Mouse (Mus musculus) kidney, adult 2 months (tissue): ENCODE measurements around the gene Abca16.

Source experiments
- CTCF ChIP-seq: fragments of 200-500 bp; conservative IDR thresholded peaks from 2 replicates; pipeline ENCODE4 v1.5.1; 2011; ENCODE audit warnings: low read depth, mild to moderate bottlenecking, control low read depth, low read length, moderate library complexity, mixed read lengths; ENCODE audit not compliant: insufficient read depth, insufficient read length
- POLR2A ChIP-seq: fragments of 200-500 bp; IDR thresholded peaks from one replicate; pipeline ENCODE4 v1.6.1; 2011; ENCODE audit warnings: low read depth, low read length, control low read depth

DNA sequence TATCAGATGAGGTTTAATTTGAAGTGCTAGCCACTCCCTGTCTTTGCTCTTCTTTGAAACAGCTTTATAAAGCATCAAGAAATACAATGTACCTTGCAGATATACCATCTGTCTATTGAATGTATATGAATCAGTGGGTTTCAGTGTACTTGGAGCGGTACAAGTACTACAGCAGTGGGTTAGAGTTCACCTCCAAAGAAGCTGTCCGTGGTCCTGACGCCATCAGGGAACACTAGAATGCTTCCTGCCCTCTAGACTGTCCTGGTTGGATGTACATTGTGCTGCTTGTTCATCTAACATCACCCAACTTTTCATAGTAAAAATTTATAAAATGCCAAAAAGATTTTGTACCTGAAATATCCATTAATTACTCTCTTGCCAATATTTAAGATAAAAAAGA, 17.2 kb downstream of the Abca16 start:
- TF ChIP-seq POLR2A (no peak), CTCF (no peak)
